Mouse (Mus musculus): ENCODE measurements around the gene Gm4450.
"Not testable (repeated sequence)": the region's sequence is repeated elsewhere in the genome, so short reads cannot be mapped to it uniquely, and the experiment has no call there.

DNA sequence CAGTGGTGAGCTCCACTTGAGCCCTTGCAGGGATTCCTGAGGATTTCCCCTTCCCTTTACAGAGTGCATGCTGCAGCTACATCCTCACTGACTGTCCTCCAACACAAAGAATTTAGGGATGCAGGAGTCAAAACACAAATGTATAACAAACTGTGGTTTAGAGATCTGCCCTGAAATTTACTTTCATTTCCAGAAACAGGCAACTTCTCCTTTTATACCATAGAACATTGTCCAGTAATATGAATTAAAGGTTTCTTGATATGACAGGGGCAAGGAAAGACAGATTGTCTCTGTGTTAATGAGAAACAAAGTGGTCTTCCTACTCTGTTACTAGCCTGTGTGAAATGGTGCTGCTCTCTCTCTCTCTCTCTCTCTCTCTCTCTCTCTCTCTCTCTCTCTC is 40.5 kb upstream of the Gm4450 start:
- not testable (repeated sequence) for TF ChIP-seq CTCF (IDR thresholded peaks at IDR 0.05; ENCODE audit: extremely low read depth, insufficient read length, insufficient replicate concordance, low read depth, low read length); POLR2A (IDR thresholded peaks at IDR 0.05; ENCODE audit: low read depth, low read length)

Measured in small intestine, adult 2 months (tissue).